Mouse (Mus musculus): ENCODE measurements around the gene Tmem175.

The Tmem175 gene

GRCm38 (mm10) chr5:108654444-108654990 is 24.9 kb downstream of the Tmem175 start:
- DNase-seq = no peak

- DNase-seq = no peak
These were observed 25.8 kb downstream of the Tmem175 start for GRCm38 (mm10) chr5:108655381-108655780.

- no peak for DNase-seq
These were observed 26.5 kb downstream of the Tmem175 start for GRCm38 (mm10) chr5:108655891-108656650.

GRCm38 (mm10) chr5:108657406-108657805 is 27.8 kb downstream of the Tmem175 start:
- DNase-seq = no peak

- no peak for DNase-seq
These were observed 29.0 kb downstream of the Tmem175 start for GRCm38 (mm10) chr5:108658611-108659010.

GRCm38 (mm10) chr5:108659698-108660631 is 30.4 kb downstream of the Tmem175 start, which contains the start of gene Idua:
Gene Idua (plus strand): TSS chr5:108660331.
- no peak for DNase-seq

- DNase-seq = peak; percentile 97
These were observed 31.2 kb downstream of the Tmem175 start for GRCm38 (mm10) chr5:108660632-108661268.

GRCm38 (mm10) chr5:108662772-108663171 is 33.2 kb downstream of the Tmem175 start:
- DNase-seq = no peak

- no peak for DNase-seq
These were observed 35.5 kb downstream of the Tmem175 start for GRCm38 (mm10) chr5:108665066-108665465.

- DNase-seq = no peak
These were observed 37.8 kb downstream of the Tmem175 start for GRCm38 (mm10) chr5:108667370-108667769.

GRCm38 (mm10) chr5:108668387-108668932 is 38.9 kb downstream of the Tmem175 start:
- DNase-seq = no peak

GRCm38 (mm10) chr5:108668977-108669936 is 39.7 kb downstream of the Tmem175 start, which contains the start of gene Dgkq:
Gene Dgkq (minus strand): TSS chr5:108669672.
- peak; percentile 91 for DNase-seq

GRCm38 (mm10) chr5:108669986-108670385 is 40.4 kb downstream of the Tmem175 start:
- no peak for DNase-seq

GRCm38 (mm10) chr5:108670785-108671184 is 41.2 kb downstream of the Tmem175 start:
- peak; percentile 81 for DNase-seq

- DNase-seq = no peak
These were observed 42.2 kb downstream of the Tmem175 start for GRCm38 (mm10) chr5:108671757-108672156.

GRCm38 (mm10) chr5:108674624-108675023 is 45.1 kb downstream of the Tmem175 start:
- peak; percentile 55 for DNase-seq

GRCm38 (mm10) chr5:108675251-108675816 is 45.8 kb downstream of the Tmem175 start, which contains the start of gene Slc26a1:
Gene Slc26a1 (minus strand): TSS chr5:108675569.
- peak; percentile 54 for DNase-seq

GRCm38 (mm10) chr5:108676772-108677498 is 47.4 kb downstream of the Tmem175 start:
- no peak for DNase-seq

- peak; percentile 77 for DNase-seq
These were observed 48.2 kb downstream of the Tmem175 start for GRCm38 (mm10) chr5:108677605-108678295.
